Mouse (Mus musculus) forelimb bud, embryonic 11.5 days (tissue): Measurements from ENCODE around the gene Fcho2.
A peak's percentile ranks its signal among the peaks of the same experiment; 100 is the strongest.

Source experiments
- DNase-seq: peaks from one replicate; pipeline ENCODE4 v3.0.0-alpha.2; 2012; ENCODE audit warnings: low read depth, low spot score

Fcho2 gene

DNA sequence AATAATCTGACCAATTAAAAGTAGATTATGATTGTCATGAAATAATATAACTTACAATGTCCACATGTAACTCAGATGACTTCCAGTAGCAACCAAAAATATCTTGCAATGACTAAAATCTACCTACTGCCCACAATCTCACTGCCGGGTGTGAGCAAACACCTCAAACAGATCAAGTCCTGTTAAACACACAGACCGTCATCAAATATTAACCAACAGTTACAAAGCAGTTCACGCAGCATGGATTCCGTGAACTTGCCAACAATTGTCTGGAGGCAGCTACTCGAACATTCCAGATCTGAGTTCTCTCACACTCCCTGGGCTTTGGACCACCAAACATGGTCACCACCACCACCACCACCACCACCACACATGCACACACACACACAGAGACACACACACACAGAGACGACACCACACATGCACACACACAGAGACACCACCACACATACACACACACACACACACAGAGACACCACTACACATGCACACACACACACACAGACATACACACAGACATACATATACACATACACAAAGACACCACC is 99.7 kb downstream of the Fcho2 start:
- no peak for DNase-seq

DNA sequence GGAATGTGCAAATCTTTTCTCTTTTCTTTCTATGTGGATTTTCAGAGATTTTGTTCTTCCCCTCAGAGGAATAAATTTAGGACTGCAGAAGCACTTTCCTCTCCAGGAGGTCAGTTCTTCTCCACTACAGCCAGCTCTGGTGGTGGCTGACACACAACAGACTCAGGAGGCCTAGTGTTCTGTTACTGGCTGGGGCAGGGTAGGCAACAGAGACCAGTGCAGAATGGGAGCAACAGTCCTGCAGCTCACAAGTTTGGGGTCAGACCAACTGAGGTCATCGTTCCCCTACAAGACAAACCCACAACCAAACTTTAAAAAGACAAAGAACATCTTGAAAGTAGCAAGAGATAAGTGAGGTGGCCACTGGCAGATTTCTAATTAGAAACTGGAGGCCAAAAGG is 104.6 kb downstream of the Fcho2 start:
- no peak for DNase-seq

DNA sequence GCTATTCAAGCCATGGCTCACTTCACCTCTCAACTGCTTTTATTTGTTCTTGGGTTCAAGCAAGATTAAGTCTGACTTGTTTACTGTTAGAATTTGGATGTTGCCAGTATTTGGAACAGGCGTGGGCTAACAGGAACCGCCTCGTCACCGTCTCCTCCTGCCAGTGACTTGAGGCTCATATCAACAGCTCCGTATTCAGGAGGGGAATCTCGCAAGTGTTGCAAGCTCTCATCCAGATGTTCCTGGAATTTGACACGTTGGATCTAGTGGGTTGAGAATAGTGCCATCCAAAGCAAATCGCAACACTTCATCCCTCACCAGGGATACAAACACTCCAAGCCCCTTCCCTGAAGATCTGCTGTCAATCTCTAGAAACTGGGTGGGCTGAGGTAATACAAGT is 105.0 kb downstream of the Fcho2 start:
- no peak for DNase-seq

DNA sequence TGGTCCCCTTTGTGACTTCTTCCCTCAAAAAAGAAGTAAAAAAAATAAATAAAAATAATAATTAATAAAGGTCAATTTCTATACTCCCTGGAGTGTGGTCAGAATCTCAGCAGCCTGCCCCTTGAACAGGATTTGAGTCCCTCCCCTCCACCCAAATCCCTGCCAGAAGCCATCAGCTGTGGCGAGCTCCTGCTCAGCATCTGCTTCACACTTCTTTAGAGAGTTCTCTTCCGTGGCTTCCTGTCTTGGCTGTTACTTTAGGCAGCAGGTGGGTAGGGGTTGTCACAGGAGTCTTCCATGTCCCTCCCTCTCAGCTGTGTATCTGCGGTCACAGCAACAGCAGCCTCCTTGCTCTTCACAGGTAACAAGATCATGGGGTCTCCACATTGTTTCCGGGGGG is 109.7 kb downstream of the Fcho2 start:
- DNase-seq = no peak

DNA sequence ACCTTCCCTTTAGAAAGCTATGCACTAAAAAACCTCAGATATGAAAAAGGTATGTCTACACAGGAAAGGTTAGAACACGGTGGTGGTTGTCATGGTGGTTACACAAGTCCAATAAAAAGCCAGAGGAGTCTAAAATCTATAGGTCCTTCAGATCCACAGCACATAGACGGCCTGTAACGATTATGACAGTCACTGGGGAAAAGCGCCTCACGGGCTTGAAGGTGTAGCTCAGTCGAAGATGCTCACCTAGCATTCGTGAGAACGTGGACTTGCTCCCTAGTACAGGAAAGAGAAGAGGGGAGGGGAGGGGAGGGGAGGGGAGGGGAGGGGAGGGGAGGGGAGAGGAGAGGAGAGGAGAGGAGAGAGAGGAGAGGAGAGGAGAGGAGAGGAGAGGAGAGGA is 111.5 kb downstream of the Fcho2 start:
- no peak for DNase-seq

DNA sequence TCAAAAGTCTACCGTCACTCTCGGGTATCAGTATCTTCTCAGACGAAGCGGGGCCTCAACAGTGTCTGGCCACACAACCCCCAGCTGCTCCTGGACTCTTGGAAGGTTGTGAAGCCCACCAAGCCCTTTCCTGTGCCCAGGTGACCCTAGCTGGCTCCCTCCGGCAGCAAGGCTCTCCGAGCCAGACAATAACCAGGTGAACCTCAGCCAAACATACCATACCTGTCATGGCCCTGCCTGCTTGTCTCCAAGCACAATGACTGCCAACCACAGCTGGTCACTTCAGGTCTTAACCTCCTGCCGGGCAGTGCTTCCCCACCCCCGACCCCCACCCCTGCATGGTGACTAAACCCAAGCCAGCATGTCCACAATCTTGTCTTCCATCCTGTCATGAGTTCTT is 112.9 kb downstream of the Fcho2 start:
- no peak for DNase-seq

DNA sequence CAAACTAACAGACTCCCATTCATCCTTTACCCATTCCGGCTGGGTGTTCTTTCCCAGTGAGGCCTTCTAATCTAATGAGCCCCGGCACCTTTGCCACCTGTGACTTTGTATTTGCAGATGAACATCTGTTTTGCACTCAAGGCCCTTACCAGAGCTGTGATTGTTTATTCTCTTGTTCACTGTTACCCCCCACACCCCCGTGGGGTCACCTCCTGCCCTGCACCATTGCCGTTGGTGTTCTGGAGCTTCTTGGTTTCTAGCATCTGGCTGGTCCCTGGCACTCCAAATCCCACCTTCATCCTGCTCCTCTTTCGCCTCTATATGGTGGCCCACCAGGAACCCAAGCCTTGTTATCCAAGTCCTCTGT is 114.0 kb downstream of the Fcho2 start:
- peak; percentile 25 for DNase-seq

DNA sequence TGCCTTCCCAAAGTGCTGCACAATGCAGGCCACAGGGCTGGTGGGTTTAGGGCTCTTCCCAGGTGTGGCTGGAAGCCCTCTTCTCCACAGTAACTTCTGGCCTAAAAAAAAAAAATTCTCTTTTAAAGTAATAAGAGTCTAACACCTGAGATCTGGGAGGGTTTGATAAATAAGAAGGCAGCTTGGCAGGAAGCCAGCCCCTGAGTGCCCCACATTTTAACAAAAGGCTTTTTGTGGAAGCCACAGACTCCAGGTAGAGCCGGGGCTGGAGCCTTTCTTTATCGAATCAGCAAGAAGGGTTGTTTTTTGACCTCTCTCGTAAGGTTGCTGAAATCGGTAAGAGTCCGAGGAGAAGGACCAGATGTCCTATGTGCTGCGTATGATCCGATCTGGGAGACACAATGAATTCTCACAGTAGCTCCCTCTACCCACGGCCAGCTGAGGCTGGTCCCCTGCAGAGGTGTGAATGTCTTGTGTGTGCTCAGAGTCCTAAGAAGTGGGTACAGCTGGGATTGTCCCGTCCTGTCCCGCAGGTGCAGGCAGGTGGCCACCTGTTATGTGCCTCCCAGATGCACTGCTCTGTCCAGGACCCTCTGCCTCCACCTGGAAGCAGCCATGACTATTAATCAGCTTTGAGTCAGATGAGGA is 114.5 kb downstream of the Fcho2 start:
- peak; percentile 40 for DNase-seq

DNA sequence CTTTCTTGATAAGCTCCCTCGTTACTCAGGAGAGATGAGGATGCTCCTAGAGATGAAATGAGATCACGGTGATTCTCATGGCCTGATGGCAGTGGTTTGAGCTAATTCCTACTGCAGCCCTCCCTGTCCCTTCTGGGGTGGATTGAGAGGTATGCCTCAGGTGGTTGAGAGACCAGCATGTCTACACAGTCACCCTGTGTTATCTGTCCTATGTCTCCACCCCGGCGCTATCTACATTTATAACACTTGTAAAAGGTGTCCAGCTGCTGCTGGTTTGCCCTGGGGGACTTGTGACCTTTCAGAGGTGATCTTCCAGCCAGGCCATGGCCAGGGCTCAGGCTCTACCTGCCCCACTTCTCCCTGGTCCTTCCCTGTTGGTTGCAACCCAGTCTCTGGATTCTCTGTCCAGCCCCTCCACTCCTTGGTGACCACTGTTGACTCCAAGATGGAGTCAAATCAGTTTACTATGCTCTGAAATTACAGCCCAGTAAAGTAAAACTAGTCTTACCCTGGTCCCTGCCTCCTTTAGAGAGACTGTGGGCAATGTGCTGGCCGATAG is 115.2 kb downstream of the Fcho2 start:
- DNase-seq = no peak

DNA sequence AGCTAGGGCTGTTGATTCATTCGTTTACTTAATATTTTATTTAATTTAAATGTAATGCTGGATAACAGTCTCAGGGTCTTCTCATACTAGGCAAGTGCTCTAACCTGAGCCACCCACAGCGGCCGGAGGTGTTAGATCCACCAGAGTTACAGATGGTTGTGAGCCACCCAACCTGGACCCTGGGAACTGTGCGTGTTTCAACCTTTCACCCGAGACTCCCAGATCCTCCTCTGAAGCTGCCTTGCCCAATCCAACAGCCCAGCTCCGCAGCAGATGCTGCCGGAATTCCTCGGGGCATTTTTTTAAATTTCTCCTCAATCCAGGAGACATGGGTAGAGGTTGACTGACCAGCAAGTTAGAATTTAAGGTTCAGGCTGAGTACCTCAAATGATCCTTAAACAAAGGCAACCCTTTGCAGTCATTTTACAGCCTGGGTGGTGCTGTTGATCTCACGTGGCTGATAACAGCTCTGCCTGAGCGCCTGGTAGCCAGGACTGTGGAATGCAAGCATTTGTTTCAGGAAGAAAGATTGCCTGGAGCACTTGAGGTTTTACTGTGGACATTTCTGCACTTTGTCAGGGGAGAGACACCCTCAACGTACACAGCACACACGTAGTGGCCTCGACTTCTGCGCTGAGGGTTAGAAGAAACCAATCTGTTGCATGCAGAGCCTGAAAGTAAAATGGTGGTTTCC is 116.1 kb downstream of the Fcho2 start:
- DNase-seq = no peak

DNA sequence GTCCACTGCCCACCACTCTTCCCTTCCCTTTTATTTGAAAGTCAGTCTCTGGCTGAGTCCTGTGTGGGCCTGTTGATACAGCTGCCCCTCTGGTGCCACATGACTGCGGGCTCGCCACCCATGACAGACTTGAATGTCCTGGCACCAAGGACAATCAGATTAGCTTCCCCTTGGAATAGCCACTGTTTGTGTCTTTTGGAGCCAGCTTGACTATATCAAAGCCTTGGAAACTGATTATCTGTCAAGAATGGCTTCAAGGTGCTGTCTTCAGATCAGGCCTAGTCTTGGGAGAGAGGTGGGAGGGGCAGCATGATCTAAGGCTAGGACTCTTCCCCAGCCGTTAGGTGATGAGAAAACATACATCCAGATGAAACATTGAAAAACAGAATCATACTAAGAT is 118.5 kb downstream of the Fcho2 start:
- no peak for DNase-seq

DNA sequence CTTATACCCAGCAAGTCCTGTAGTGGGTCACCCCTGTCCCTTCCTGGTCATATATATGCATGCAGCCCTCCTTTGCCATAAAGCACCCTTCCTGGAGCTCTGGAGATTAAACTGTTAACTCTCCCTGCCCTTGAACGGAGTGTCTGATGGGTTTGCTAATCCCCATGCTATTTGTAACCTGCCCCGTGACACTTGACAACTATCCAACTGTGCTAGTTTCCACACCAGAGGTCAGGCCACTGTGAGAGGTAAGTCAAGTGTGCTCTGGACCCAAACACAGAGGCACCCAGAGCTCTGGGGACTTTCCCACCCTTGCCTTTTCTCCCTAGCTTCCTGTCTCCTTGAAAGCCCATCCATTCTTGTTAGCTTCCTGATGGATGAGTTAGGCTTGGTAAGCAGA is 119.7 kb downstream of the Fcho2 start:
- DNase-seq = no peak

DNA sequence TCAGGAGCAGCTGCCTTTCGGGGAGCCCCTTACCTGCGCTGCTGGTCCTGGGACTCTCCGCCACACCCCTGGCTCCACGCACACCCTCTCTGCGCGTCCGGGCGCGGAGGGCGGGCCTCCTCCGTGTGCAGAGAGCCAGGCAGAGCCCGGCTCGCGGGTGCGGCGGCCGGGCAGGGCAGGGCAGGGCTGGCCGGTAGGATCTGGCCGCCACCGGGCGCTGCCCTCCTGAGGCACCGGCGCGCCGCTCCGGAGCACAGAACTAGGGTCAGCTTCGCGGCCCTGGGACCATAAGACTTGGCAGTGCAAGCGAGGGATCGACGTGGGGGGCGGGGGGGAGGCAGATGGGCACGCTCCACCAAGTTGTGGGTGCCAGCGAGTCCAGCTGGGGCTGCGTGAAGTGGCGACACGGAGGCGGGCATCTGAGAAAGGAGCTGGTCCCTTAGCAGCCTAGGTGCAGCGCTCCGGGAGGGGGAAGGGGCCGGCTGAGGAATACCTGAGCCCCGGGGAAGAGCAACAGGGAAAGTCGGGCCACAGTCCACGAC is 120.4 kb downstream of the Fcho2 start, which contains the start of gene Tmem171:
Tmem171 (minus strand) TSS at position 62 of the 542 bp plus-strand sequence.
- no peak for DNase-seq

DNA sequence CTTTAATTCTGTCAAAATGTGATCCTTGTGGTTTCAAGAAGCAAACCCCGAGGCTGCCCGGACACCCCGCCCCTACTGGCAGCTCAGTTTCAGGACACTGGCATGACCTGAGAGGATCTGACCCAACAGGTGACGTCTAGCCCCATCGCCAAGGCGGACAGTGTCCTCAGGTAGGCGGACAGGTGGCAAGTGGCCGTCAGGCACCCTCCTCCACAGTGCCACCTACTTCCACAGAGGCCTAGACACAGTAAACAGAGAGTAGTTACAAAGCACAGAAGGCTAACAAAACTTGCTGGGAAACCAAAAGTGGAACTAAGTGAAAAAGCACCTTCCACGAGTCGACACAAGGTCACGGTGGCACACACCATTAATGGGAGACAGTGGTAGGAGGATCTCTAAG is 121.9 kb downstream of the Fcho2 start:
- DNase-seq = no peak

DNA sequence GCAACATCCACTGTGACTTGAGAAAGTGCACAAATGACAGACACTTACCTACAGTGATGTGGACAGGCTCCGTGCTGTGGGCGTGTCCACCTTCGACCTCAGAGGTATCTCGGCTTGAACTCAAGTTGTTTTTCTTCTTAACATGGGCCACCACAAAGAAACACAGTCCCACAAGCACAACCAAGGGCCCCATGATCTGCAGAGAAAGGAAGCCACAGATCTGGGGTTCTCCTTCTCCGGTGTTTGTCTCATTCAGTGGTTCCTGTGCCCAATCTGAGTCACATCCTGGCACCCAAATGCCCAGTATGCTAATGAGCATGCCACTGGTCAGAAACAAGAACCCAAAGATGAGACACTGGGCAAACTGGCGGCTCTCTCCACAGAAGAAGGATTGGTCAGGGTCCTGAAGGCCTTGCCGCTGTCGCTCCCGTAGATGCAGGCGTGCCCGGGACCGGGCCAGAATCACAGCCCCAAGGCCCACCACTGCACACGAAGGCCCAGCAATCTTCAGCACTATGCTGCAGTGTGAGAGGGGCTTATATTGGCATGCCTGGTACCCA is 123.2 kb downstream of the Fcho2 start:
- no peak for DNase-seq

DNA sequence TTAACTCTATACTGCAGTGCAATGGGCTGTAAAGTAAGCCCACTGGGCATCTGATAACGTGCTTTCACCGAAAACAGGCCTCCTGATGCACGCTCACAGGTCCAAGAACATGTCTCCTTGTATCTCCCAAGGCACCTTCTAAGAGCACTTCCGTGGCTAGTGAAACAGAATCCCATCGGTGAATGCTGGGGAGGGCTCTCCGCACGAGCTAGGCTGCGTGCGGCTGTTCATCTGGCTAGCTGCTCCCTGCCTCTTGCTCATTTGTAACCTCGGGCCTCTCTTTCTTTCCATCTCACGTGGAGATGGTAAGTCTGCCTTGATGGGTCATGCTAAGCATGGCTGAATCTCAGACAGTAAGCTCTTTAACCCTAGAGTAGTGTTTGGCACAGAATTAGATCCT is 124.4 kb downstream of the Fcho2 start:
- no peak for DNase-seq

DNA sequence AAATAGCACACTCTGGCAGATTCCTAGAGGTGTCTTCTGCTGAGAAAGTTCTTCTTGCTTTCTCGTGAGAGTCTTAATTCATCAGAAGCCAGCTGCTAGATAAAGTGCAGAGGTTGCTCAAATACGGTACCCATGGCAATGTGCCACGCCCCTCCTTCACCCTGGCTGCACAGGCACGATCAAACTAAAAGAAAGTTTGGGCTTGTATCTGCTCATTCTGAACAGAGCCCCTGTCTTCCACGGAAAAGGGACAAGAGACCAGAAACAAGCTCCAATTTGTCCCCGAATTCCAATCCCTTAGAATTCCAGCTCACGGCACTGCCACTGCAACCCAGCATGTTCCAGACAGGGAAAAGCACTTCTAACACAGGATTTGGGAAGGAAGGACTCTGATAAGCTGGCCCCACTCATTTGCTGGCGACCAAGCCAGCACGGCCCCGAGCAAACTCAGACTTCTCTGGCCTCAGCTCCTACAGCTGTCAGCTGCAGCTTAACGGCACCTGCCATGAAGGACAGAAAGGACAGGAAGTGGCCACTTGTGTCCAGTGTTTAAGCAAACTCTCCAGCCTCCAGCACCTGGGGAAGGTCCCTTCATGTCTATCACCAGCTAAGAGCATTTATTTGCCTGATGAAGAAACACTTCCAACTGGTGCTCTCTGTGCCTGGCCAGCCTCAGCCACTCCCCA is 125.5 kb downstream of the Fcho2 start:
- DNase-seq = no peak

DNA sequence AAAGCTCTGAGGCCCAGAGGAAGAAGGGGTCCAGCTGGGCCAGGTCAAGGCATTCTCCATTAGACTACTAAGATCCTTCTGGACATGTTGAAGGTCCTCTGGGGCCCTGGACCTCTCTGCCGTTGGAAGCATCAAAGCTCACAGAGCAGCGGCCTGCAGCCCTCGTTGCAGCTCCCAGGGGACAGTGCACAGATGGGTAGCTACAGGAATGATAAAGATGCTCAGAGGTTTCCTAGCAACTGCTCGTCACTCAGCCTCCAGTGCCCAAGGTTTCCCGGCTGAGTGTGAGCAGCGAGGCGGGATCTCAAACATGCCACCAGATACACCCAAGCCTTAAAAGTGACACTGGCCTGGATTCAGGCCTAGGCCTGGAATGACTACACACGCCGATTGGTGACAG is 127.3 kb downstream of the Fcho2 start:
- DNase-seq = no peak

DNA sequence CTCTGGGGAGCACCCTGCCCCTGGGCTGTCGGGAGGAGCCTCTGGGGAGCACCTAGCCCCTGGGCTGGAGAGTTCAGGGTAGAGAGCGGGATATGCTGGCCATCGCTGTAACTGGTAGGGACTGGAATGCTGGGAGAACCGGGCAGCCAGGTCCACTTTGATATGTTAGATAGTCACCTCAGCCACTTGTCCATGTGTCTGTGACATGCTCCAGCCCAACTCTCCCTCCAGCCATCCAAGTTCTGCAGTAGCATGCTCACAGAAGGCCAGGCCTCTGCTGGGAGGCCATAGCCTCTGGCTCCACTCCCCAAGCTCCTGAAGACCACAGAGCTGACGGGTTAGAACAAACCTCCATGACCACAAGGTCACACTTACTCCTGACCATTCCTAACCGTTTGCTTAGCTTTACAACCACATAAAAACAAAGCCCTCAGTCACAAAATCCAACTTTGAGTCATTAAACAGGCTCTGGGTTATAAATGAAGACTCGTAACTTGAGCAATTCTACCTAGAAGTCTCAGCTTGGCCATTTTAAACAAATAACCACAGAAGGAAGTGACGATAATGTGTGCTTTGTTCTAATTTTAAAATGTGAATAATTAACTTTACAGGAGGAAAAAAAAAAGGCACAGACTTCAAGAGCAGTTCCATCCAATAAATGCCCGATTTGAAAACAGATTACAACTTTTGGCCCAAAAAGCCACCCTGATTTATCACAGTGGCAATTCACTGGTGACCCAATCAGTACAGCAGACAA is 130.9 kb downstream of the Fcho2 start:
- DNase-seq = peak; percentile 41

DNA sequence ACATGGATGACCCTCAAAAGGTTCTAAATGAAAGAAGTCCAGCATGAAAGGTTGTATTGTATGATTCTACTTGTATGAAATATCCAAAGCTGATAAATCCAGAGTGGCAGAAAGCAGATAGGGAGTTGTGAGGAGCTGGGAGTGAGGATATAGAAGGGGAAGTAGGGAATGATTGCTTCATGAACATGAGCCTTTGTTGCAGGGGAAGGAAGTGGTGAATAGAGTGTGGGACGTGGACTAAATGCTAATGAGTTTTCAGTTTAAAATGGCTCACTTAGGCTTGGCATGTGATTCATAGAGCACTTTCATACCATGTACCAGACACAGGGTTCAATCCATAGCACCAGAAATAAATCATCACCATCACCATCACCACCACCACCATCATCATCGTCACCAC is 131.8 kb downstream of the Fcho2 start:
- DNase-seq = no peak

DNA sequence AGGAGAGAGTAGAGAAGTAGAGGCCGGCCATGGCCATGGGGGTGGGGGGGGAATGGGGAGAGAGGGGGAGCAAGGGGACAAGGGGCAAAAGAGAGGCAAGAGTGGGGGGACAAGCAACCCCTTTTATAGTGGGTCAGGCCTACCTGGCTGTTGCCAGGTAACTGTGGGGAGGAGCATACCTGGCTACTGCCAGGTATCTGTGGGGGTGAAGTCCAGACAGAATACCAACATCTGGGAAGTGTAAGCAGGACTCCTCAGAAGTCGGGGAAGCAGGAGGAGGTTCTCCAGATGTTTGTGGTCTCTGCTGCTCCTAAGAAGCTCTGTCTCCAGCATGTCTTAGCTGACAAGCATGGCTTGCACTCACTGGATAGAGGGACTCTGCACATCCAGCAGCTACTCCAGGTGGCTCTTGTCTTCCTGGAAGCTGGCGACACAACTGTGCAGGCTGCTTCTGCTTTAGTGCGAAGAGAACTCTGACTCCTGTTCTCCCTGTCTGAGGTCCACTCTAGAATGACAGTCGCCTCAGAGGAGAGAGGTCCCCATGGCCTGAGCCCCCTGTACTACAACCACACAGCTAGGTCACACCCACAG is 134.7 kb downstream of the Fcho2 start:
- DNase-seq = no peak
